Comparison of ENCODE assay signal across 8 mouse cellular contexts in the genomic region with DNA sequence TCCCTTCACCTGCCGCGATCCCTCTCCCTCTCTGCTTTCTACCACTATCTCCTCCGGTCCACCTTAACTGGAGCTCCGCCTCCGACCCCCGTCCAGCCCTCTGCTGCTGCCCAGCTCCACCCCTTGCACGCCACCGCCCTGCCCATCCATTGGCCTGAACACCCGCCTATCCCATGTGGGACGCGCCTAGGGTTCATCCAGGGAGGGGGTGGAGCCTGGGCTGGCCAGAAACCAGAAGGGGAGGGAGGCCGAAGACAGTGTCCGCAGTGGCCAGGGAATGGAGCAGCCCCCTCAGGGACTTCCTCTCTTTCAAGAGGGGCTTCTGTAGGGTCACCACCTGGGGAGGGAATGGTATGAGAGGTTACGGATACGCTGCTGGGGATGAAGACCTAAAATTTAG. TPM values are rescaled to one million over a fixed set of nuclear protein-coding genes. Genes with fewer than 3 reads are reported as not detected.
DNase-seq lines count a peak whose midpoint lies in the region; ATAC-seq and TF ChIP-seq lines count a peak whose summit lies in the region.

No protein-coding gene starts in this region.

- H3K27me3 ChIP-seq in Patski: no peaks in the 10 kb centered on the region
- peaks cover 16% of the 10 kb centered on the region for H3K27me3 ChIP-seq in hindbrain, embryonic 11.5 days (ENCODE audit: control insufficient read depth, insufficient read depth, low read length)
- no peaks in the 10 kb centered on the region for H3K27me3 ChIP-seq in lung, postnatal 0 days (replicated peaks; ENCODE audit: insufficient read depth, low read length)

- POLR2A ChIA-PET in Patski (lab: Charles Lee): interaction anchor here (1.1 to 8.2 kb wide), 3 partner anchors 23 to 97 kb away, joined by 3 to 56 read pairs (median 13); no protein-coding TSS in a partner anchor

- peak; percentile 43; the same call in 1 of the 2 replicates for TF ChIP-seq EP300 in lung, postnatal 0 days (IDR thresholded peaks at IDR 0.05)

- in situ Hi-C loops in Patski (cut with MboI; ENCODE audit: low pct_unique_long_range_greater_than_20kb): no loop called here

- peak overlapping the region; percentile 55 for H3K9ac ChIP-seq in hindbrain, embryonic 11.5 days (ENCODE audit: low read depth, low read length)
- H3K9ac ChIP-seq in lung, postnatal 0 days (replicated peaks; ENCODE audit: low read depth): peak overlapping the region; percentile 65

- TF ChIP-seq CTCF in Patski (IDR thresholded peaks at IDR 0.05): no peak
- TF ChIP-seq CTCF in lung, postnatal 0 days (IDR thresholded peaks at IDR 0.05): no peak

- peak overlapping the region; percentile 47 for H3K4me3 ChIP-seq in hindbrain, embryonic 11.5 days (ENCODE audit: low read depth, low read length)
- H3K4me3 ChIP-seq in lung, postnatal 0 days (ENCODE audit: low read depth, low read length): peak overlapping the region; percentile 78

- WGBS in hindbrain, embryonic 11.5 days: under 1% methylated on average over 15 of the region's 15 CpGs
- WGBS in lung, postnatal 0 days: under 1% methylated on average over 15 of the region's 15 CpGs

- ATAC-seq in Patski: peak; percentile 66
- ATAC-seq in hindbrain, embryonic 11.5 days (ENCODE audit: low FRiP score): peak; percentile 94
- peak; percentile 94 for ATAC-seq in lung, postnatal 0 days

- H3K4me2 ChIP-seq in hindbrain, embryonic 11.5 days (replicated peaks; ENCODE audit: low read depth, low read length): peak overlapping the region; percentile 97
- H3K4me2 ChIP-seq in lung, postnatal 0 days (replicated peaks; ENCODE audit: low read depth, low read length): peak overlapping the region; percentile 99

- no peaks in the 10 kb centered on the region for H3K9me3 ChIP-seq in hindbrain, embryonic 11.5 days (ENCODE audit: control insufficient read depth, low read length)
- no peaks in the 10 kb centered on the region for H3K9me3 ChIP-seq in lung, postnatal 0 days (ENCODE audit: low read length)

- no peaks in the 10 kb centered on the region for H3K36me3 ChIP-seq in hindbrain, embryonic 11.5 days (ENCODE audit: control insufficient read depth, insufficient read depth, low read length)
- no peaks in the 10 kb centered on the region for H3K36me3 ChIP-seq in lung, postnatal 0 days (ENCODE audit: insufficient read depth, low read length)

- peak overlapping the region; percentile 77 for H3K27ac ChIP-seq in hindbrain, embryonic 11.5 days (ENCODE audit: low read depth, low read length)
- peak overlapping the region; percentile 97 for H3K27ac ChIP-seq in lung, postnatal 0 days (ENCODE audit: low read length)

- peak; percentile 99 for DNase-seq in Patski (ENCODE audit: low read depth, low spot score)
- DNase-seq in cerebellum, postnatal 10 days: peak; percentile 99
- peak; percentile 94 to 95 for DNase-seq in frontal cortex, adult 2 months (ENCODE audit: extremely low spot score in 1 of 2, low spot score in 1 of 2)
- peak; percentile 94 for DNase-seq in hindbrain, embryonic 11.5 days (ENCODE audit: low spot score)
- peak; percentile 95 to 96 for DNase-seq in layer of hippocampus, postnatal 10 days (ENCODE audit: low spot score in 2 of 2)
- peak; percentile 99 for DNase-seq in lung, postnatal 0 days (ENCODE audit: low spot score)
- DNase-seq in ovary, postnatal 10 days (ENCODE audit: low spot score): peak; percentile 97
- DNase-seq in thymus, postnatal 0 days (ENCODE audit: low spot score): peak; percentile 34

- CTCF ChIA-PET in Patski (lab: Charles Lee): interaction anchor here (0.9 to 1.9 kb wide), 5 partner anchors 9 to 92 kb away, joined by 3 to 6 read pairs (median 3); partner anchors contain the start of gene Lenep

- H3K4me1 ChIP-seq in hindbrain, embryonic 11.5 days (replicated peaks; ENCODE audit: control insufficient read depth, insufficient read depth, low read length): peaks cover 25% of the 10 kb centered on the region
- peaks cover 16% of the 10 kb centered on the region for H3K4me1 ChIP-seq in lung, postnatal 0 days (ENCODE audit: insufficient read depth, low read depth, low read length)

RNA-seq across cellular contexts. Expression of gene Zbtb7b, which starts 1.0 kb away (rescaled TPM):
- 73.7 TPM for polyA plus RNA-seq in Patski (2021)
- 15.2 and 15.3 TPM in 2 replicates for polyA plus RNA-seq in frontal cortex, adult 2 months (2012; rRNA removed)
- polyA plus RNA-seq in hindbrain, embryonic 11.5 days (2014; fragmentation: Nextera tagmentation; extraction: Ambion mirVana): 0.47 and 1.2 TPM in 2 replicates
- total RNA-seq in layer of hippocampus, postnatal 10 days (2021): 1 to 10 TPM; 6.6 to 8.7 TPM
- 6.4 and 7.3 TPM in 2 replicates for polyA plus RNA-seq in lung, postnatal 0 days (2015; fragmentation: Nextera tagmentation; extraction: Ambion mirVana)
- polyA plus RNA-seq in thymus, postnatal 0 days (2015; fragmentation: Nextera tagmentation; extraction: Ambion mirVana): 4.1 and 4.6 TPM in 2 replicates

RNA-seq across cellular contexts. Expression of gene Lenep, which starts 9.0 kb away (rescaled TPM):
- not detected for polyA plus RNA-seq in Patski (2021)
- polyA plus RNA-seq in frontal cortex, adult 2 months (2012; rRNA removed): 5.1 and 6.3 TPM in 2 replicates
- 0.22 and 0.95 TPM in 2 replicates for polyA plus RNA-seq in hindbrain, embryonic 11.5 days (2014; fragmentation: Nextera tagmentation; extraction: Ambion mirVana)
- total RNA-seq in layer of hippocampus, postnatal 10 days (2021): 1 to 10 TPM in 1 of 2 experiments, not detected in 1; 3.5 TPM
- not detected in 2 replicates for polyA plus RNA-seq in lung, postnatal 0 days (2015; fragmentation: Nextera tagmentation; extraction: Ambion mirVana)
- polyA plus RNA-seq in thymus, postnatal 0 days (2015; fragmentation: Nextera tagmentation; extraction: Ambion mirVana): not detected in 2 replicates

RNA-seq across cellular contexts. Expression of gene Flad1, which starts 18.1 kb away (rescaled TPM):
- polyA plus RNA-seq in Patski (2021): 40.6 TPM
- polyA plus RNA-seq in frontal cortex, adult 2 months (2012; rRNA removed): 43.7 and 47.7 TPM in 2 replicates
- 26.2 and 26.5 TPM in 2 replicates for polyA plus RNA-seq in hindbrain, embryonic 11.5 days (2014; fragmentation: Nextera tagmentation; extraction: Ambion mirVana)
- total RNA-seq in layer of hippocampus, postnatal 10 days (2021): 10 to 100 TPM; 28.8 to 33.6 TPM
- polyA plus RNA-seq in lung, postnatal 0 days (2015; fragmentation: Nextera tagmentation; extraction: Ambion mirVana): 17.9 and 18.2 TPM in 2 replicates
- 29.5 and 32.6 TPM in 2 replicates for polyA plus RNA-seq in thymus, postnatal 0 days (2015; fragmentation: Nextera tagmentation; extraction: Ambion mirVana)

RNA-seq across cellular contexts. Expression of gene Cks1b, which starts 24.6 kb away (rescaled TPM):
- 162 TPM for polyA plus RNA-seq in Patski (2021)
- 7.1 TPM in 2 replicates for polyA plus RNA-seq in frontal cortex, adult 2 months (2012; rRNA removed)
- polyA plus RNA-seq in hindbrain, embryonic 11.5 days (2014; fragmentation: Nextera tagmentation; extraction: Ambion mirVana): 411 and 414 TPM in 2 replicates
- 10 to 100 TPM in 1 of 2 experiments, 1 to 10 TPM in 1; 9.8 to 10.9 TPM for total RNA-seq in layer of hippocampus, postnatal 10 days (2021)
- polyA plus RNA-seq in lung, postnatal 0 days (2015; fragmentation: Nextera tagmentation; extraction: Ambion mirVana): 75.5 and 83.0 TPM in 2 replicates
- 466 and 485 TPM in 2 replicates for polyA plus RNA-seq in thymus, postnatal 0 days (2015; fragmentation: Nextera tagmentation; extraction: Ambion mirVana)

RNA-seq across cellular contexts. Expression of gene Shc1, which starts 24.6 kb away (rescaled TPM):
- polyA plus RNA-seq in Patski (2021): 174 TPM
- 18.2 and 18.6 TPM in 2 replicates for polyA plus RNA-seq in frontal cortex, adult 2 months (2012; rRNA removed)
- 32.2 and 37.0 TPM in 2 replicates for polyA plus RNA-seq in hindbrain, embryonic 11.5 days (2014; fragmentation: Nextera tagmentation; extraction: Ambion mirVana)
- 10 to 100 TPM; 14.7 to 15.1 TPM for total RNA-seq in layer of hippocampus, postnatal 10 days (2021)
- polyA plus RNA-seq in lung, postnatal 0 days (2015; fragmentation: Nextera tagmentation; extraction: Ambion mirVana): 52.6 and 55.7 TPM in 2 replicates
- polyA plus RNA-seq in thymus, postnatal 0 days (2015; fragmentation: Nextera tagmentation; extraction: Ambion mirVana): 37.2 and 44.7 TPM in 2 replicates

Comparison
In these comparisons a context has a peak if more than half of its experiments do, and no peak if none do; other contexts are left out.
1. Peak in every context shown above with its lines: DNase-seq, ATAC-seq, H3K4me3 ChIP-seq and H3K27ac ChIP-seq.
2. DNase-seq: peak in every context shown above with its lines; median percentile 99 in Patski; 99 in cerebellum, postnatal 10 days; 99 in lung, postnatal 0 days; 97 in ovary, postnatal 10 days; 96 in layer of hippocampus, postnatal 10 days; 94 in frontal cortex, adult 2 months; 94 in hindbrain, embryonic 11.5 days; 34 in thymus, postnatal 0 days.